Comparison of ENCODE assay signal across 8 mouse cellular contexts in the genomic region with DNA sequence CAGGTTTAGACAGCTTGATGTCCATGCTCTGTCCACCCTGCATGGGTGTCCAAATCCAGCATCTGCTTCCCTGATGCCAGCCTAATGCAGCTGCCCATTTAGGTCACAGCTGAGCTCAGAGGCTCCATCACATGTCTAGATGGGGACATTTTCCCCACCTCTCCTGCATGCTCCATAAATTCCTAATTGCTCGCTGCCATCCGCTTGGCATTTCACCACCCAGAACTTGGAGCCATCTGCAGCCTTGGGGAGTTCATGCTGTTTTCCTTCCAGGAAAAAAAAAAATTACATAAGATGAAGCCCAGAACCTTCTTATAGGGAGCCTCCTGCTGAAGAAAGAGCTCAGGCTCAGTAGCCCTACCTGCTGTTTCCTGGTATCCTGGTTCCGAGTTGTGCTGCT. TPM values are rescaled to one million over a fixed set of nuclear protein-coding genes. Genes with fewer than 3 reads are reported as not detected.
DNase-seq lines count a peak whose midpoint lies in the region; ATAC-seq and TF ChIP-seq lines count a peak whose summit lies in the region.
"Had no signal": no experiment of that assay in that cellular context is flagged by ENCODE, and none has a peak within 500 bp of the region (broad histone marks: within the 10 kb centered on the region; RNA-seq: fewer than 3 reads in every experiment).

No protein-coding gene starts in this region.

- TF ChIP-seq CTCF in bone marrow, adult 2 months (IDR thresholded peaks at IDR 0.05; ENCODE audit: control insufficient read depth, insufficient read depth, low read length) = no peak
- no peak for TF ChIP-seq CTCF in brain, embryonic 14.5 days (IDR thresholded peaks at IDR 0.05; ENCODE audit: borderline replicate concordance, extremely low read depth, insufficient read depth, insufficient read length)

- H3K36me3 ChIP-seq in kidney, embryonic 15.5 days = no peaks in the 10 kb centered on the region
- H3K36me3 ChIP-seq: limb, embryonic 12.5 days had no signal

- H3K4me2 ChIP-seq in kidney, embryonic 15.5 days = no peak overlapping the region
- H3K4me2 ChIP-seq: limb, embryonic 12.5 days had no signal

- peak; percentile 66 for ATAC-seq in kidney, embryonic 15.5 days (replicated peaks; ENCODE audit: low FRiP score)

- H3K9me3 ChIP-seq in kidney, embryonic 15.5 days (replicated peaks) = no peaks in the 10 kb centered on the region
- H3K9me3 ChIP-seq: limb, embryonic 12.5 days had no signal

- peaks cover 14% of the 10 kb centered on the region for H3K4me1 ChIP-seq in bone marrow, adult 2 months (ENCODE audit: control insufficient read depth, insufficient read depth, low read length)
- H3K4me1 ChIP-seq in kidney, embryonic 15.5 days = peaks cover 47% of the 10 kb centered on the region

- no peak overlapping the region for H3K4me3 ChIP-seq in bone marrow, adult 2 months (replicated peaks; ENCODE audit: control insufficient read depth, low read depth, low read length)
- no peak overlapping the region for H3K4me3 ChIP-seq in kidney, embryonic 15.5 days (replicated peaks)
- H3K4me3 ChIP-seq: limb, embryonic 12.5 days had no signal

- H3K9ac ChIP-seq in kidney, embryonic 15.5 days = no peak overlapping the region
- H3K9ac ChIP-seq: limb, embryonic 12.5 days had no signal

- no peaks in the 10 kb centered on the region for H3K27me3 ChIP-seq in kidney, embryonic 15.5 days

- WGBS in bone marrow, adult 2 months = 61% methylated on average over 3 of the region's 3 CpGs
- 34% methylated on average over 3 of the region's 3 CpGs for WGBS in kidney, embryonic 15.5 days

- peak; percentile 63 for DNase-seq in layer of hippocampus, adult 11-12 months (ENCODE audit: low spot score)
- DNase-seq in layer of hippocampus, postnatal 25 days (ENCODE audit: extremely low spot score in 1 of 2, low spot score in 1 of 2) = no peak
- DNase-seq in brain, embryonic 14.5 days (ENCODE audit: low read depth) = peak; percentile 57
- no peak for DNase-seq in adrenal gland, postnatal 4 days (ENCODE audit: low spot score in 2 of 2)
- DNase-seq in natural killer cell, adult 2 months (ENCODE audit: low spot score in 2 of 2) = no peak

- TF ChIP-seq POLR2A in bone marrow, adult 2 months (IDR thresholded peaks at IDR 0.05; ENCODE audit: borderline replicate concordance, control insufficient read depth, low read depth, low read length) = no peak
- no peak for TF ChIP-seq POLR2A in brain, embryonic 14.5 days (IDR thresholded peaks at IDR 0.05; ENCODE audit: borderline replicate concordance, extremely low read depth, insufficient read depth, insufficient read length, poor library complexity, severe bottlenecking)

- H3K27ac ChIP-seq in bone marrow, adult 2 months (ENCODE audit: control insufficient read depth, insufficient read depth, low read depth, low read length, poor library complexity) = peak overlapping the region; percentile 82
- H3K27ac ChIP-seq in kidney, embryonic 15.5 days = peak overlapping the region; percentile 56
- H3K27ac ChIP-seq: limb, embryonic 12.5 days had no signal

RNA-seq across cellular contexts. Expression of gene Mgll, which starts 17.6 kb away (rescaled TPM):
- 100 to 1,000 TPM; 190 to 192 TPM for total RNA-seq in layer of hippocampus, postnatal 25 days (2021)
- polyA plus RNA-seq in bone marrow, adult 2 months (2011; ENCODE audit: insufficient read depth, insufficient read length, low replicate concordance, missing spikeins) = 55.1 and 57.9 TPM in 2 replicates
- polyA plus RNA-seq in brain, embryonic 14.5 days (2012; rRNA removed) = 8.1 and 8.8 TPM in 2 replicates
- 38.6 and 39.0 TPM in 2 replicates for polyA plus RNA-seq in kidney, embryonic 15.5 days (2015; fragmentation: Nextera tagmentation; extraction: Ambion mirVana)
- 10 to 100 TPM; 83.6 to 88.1 TPM for total RNA-seq in adrenal gland, postnatal 4 days (2021)

Comparison
In these comparisons a context has a peak if more than half of its experiments do, and no peak if none do; other contexts are left out.
1. DNase-seq: peak in layer of hippocampus, adult 11-12 months (single experiment) and brain, embryonic 14.5 days (single experiment); none in layer of hippocampus, postnatal 25 days (0 of 2), adrenal gland, postnatal 4 days (0 of 2) and natural killer cell, adult 2 months (0 of 2).